Mouse (Mus musculus): ENCODE results near the gene Epha6. TPM values are rescaled to one million over a fixed set of nuclear protein-coding genes. Genes with fewer than 3 reads are reported as not detected.

Epha6 gene
- polyA plus RNA-seq, 1 experiment, result not detected

GRCm38 (mm10) chr16:60585322-60585721, 20.0 kb downstream of the Epha6 start:
- no peaks in the 10 kb centered on the region for H3K36me3 ChIP-seq (ENCODE audit: control insufficient read depth, insufficient read depth)
- H3K79me2 ChIP-seq (ENCODE audit: control insufficient read depth, insufficient read depth), result no peaks in the 10 kb centered on the region
- no peak for TF ChIP-seq CTCF (IDR thresholded peaks at IDR 0.05; ENCODE audit: control insufficient read depth, insufficient read depth, insufficient read length)
- TF ChIP-seq MAX (IDR thresholded peaks at IDR 0.05), result no peak
- no peak for TF ChIP-seq FOSL1 (IDR thresholded peaks at IDR 0.05; ENCODE audit: insufficient read depth, low read length, poor library complexity, severe bottlenecking)
- TF ChIP-seq MYOD1 (IDR thresholded peaks at IDR 0.05; ENCODE audit: control insufficient read depth, insufficient read length, low read depth), result no peak
- H3K27me3 ChIP-seq (ENCODE audit: control insufficient read depth, insufficient read depth, insufficient read length), result no peaks in the 10 kb centered on the region
- no peaks in the 10 kb centered on the region for H3K79me3 ChIP-seq (ENCODE audit: low read depth)
- no peak overlapping the region for H3ac ChIP-seq (ENCODE audit: control insufficient read depth, insufficient read length, low read depth)
- no peak overlapping the region for H3K4me3 ChIP-seq (ENCODE audit: insufficient read depth, poor library complexity, severe bottlenecking)

GRCm38 (mm10) chr16:60584695-60585094, 20.6 kb downstream of the Epha6 start:
- no peaks in the 10 kb centered on the region for H3K79me3 ChIP-seq (ENCODE audit: low read depth)
- no peak overlapping the region for H3K4me3 ChIP-seq (ENCODE audit: insufficient read depth, poor library complexity, severe bottlenecking)
- no peaks in the 10 kb centered on the region for H3K79me2 ChIP-seq (ENCODE audit: control insufficient read depth, insufficient read depth)
- H3K36me3 ChIP-seq (ENCODE audit: control insufficient read depth, insufficient read depth), result no peaks in the 10 kb centered on the region
- no peak overlapping the region for H3ac ChIP-seq (ENCODE audit: control insufficient read depth, insufficient read length, low read depth)
- no peak for TF ChIP-seq FOSL1 (IDR thresholded peaks at IDR 0.05; ENCODE audit: insufficient read depth, low read length, poor library complexity, severe bottlenecking)
- H3K27me3 ChIP-seq (ENCODE audit: control insufficient read depth, insufficient read depth, insufficient read length), result no peaks in the 10 kb centered on the region

DNA sequence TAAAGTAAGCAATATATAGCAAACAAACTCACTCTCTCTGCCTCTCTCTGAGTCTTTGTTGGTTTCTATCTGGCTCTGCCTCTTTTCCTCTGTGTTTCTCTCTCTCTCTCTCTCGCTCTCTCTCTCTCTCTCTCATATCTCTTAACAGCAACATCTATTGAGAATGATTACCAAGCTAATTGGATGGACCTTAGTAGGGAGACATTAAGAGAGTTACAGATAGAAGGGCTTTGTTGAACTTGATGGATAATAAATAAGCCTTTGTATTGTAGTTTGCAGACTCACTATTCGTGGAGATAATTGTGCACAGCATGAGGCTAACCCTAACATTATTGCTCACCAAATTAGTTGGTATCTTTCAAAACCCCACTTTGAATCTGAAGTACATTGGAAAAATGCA, 34.8 kb downstream of the Epha6 start:
- no peaks in the 10 kb centered on the region for H3K79me2 ChIP-seq (ENCODE audit: control insufficient read depth, insufficient read depth)
- TF ChIP-seq MYOD1 (IDR thresholded peaks at IDR 0.05; ENCODE audit: control insufficient read depth, insufficient read length, low read depth) (no peak), MAX (IDR thresholded peaks at IDR 0.05) (no peak), MYOG (IDR thresholded peaks at IDR 0.05; ENCODE audit: control insufficient read depth, extremely low read depth, insufficient read length) (no peak), CEBPB (IDR thresholded peaks at IDR 0.05; ENCODE audit: low read depth) (no peak), FOSL1 (IDR thresholded peaks at IDR 0.05; ENCODE audit: insufficient read depth, low read length, poor library complexity, severe bottlenecking) (no peak), CTCF (IDR thresholded peaks at IDR 0.05; ENCODE audit: control insufficient read depth, insufficient read depth, insufficient read length) (no peak), USF1 (IDR thresholded peaks at IDR 0.05; ENCODE audit: low read depth) (no peak)
- H3K79me3 ChIP-seq (ENCODE audit: low read depth), result no peaks in the 10 kb centered on the region
- no peak overlapping the region for H3ac ChIP-seq (ENCODE audit: control insufficient read depth, insufficient read length, low read depth)
- no peaks in the 10 kb centered on the region for H3K36me3 ChIP-seq (ENCODE audit: control insufficient read depth, insufficient read depth)
- no peaks in the 10 kb centered on the region for H3K27me3 ChIP-seq (ENCODE audit: control insufficient read depth, insufficient read depth, insufficient read length)
- no peak overlapping the region for H3K4me3 ChIP-seq (ENCODE audit: insufficient read depth, poor library complexity, severe bottlenecking)

GRCm38 (mm10) chr16:60544385-60544784, 60.9 kb downstream of the Epha6 start:
- no peak for TF ChIP-seq MYOD1 (IDR thresholded peaks at IDR 0.05; ENCODE audit: control insufficient read depth, insufficient read length, low read depth)
- no peak for TF ChIP-seq CEBPB (IDR thresholded peaks at IDR 0.05; ENCODE audit: low read depth)
- no peak for TF ChIP-seq USF1 (IDR thresholded peaks at IDR 0.05; ENCODE audit: low read depth)
- TF ChIP-seq MAX (IDR thresholded peaks at IDR 0.05), result no peak

GRCm38 (mm10) chr16:60538233-60538632, 67.1 kb downstream of the Epha6 start:
- Histone ChIP-seq H3K4me3 (ENCODE audit: insufficient read depth, poor library complexity, severe bottlenecking) (no peak overlapping the region), H3K79me3 (ENCODE audit: low read depth) (no peaks in the 10 kb centered on the region), H3K27me3 (ENCODE audit: control insufficient read depth, insufficient read depth, insufficient read length) (no peaks in the 10 kb centered on the region), H3K79me2 (ENCODE audit: control insufficient read depth, insufficient read depth) (no peaks in the 10 kb centered on the region), H3K36me3 (ENCODE audit: control insufficient read depth, insufficient read depth) (no peaks in the 10 kb centered on the region), H3ac (ENCODE audit: control insufficient read depth, insufficient read length, low read depth) (no peak overlapping the region)
- no peak for TF ChIP-seq FOSL1 (IDR thresholded peaks at IDR 0.05; ENCODE audit: insufficient read depth, low read length, poor library complexity, severe bottlenecking)
- TF ChIP-seq USF1 (IDR thresholded peaks at IDR 0.05; ENCODE audit: low read depth), result no peak
- no peak for TF ChIP-seq MYOG (IDR thresholded peaks at IDR 0.05; ENCODE audit: control insufficient read depth, extremely low read depth, insufficient read length)
- TF ChIP-seq CEBPB (IDR thresholded peaks at IDR 0.05; ENCODE audit: low read depth), result no peak
- TF ChIP-seq CTCF (IDR thresholded peaks at IDR 0.05; ENCODE audit: control insufficient read depth, insufficient read depth, insufficient read length), result no peak
- no peak for TF ChIP-seq MYOD1 (IDR thresholded peaks at IDR 0.05; ENCODE audit: control insufficient read depth, insufficient read length, low read depth)
- no peak for TF ChIP-seq MAX (IDR thresholded peaks at IDR 0.05)

More at GRCm38 (mm10) chr16:60544385-60544784, 60.9 kb downstream of the Epha6 start:
- H3K36me3 ChIP-seq (ENCODE audit: control insufficient read depth, insufficient read depth), result no peaks in the 10 kb centered on the region
- H3K27me3 ChIP-seq (ENCODE audit: control insufficient read depth, insufficient read depth, insufficient read length), result no peaks in the 10 kb centered on the region
- H3K4me3 ChIP-seq (ENCODE audit: insufficient read depth, poor library complexity, severe bottlenecking), result no peak overlapping the region
- H3K79me3 ChIP-seq (ENCODE audit: low read depth), result no peaks in the 10 kb centered on the region
- H3ac ChIP-seq (ENCODE audit: control insufficient read depth, insufficient read length, low read depth), result no peak overlapping the region
- H3K79me2 ChIP-seq (ENCODE audit: control insufficient read depth, insufficient read depth), result no peaks in the 10 kb centered on the region

- H3K79me2 ChIP-seq (ENCODE audit: control insufficient read depth, insufficient read depth), result no peaks in the 10 kb centered on the region
- no peaks in the 10 kb centered on the region for H3K79me3 ChIP-seq (ENCODE audit: low read depth)
- no peak for TF ChIP-seq FOSL1 (IDR thresholded peaks at IDR 0.05; ENCODE audit: insufficient read depth, low read length, poor library complexity, severe bottlenecking)
- no peak for TF ChIP-seq USF1 (IDR thresholded peaks at IDR 0.05; ENCODE audit: low read depth)
- no peak for TF ChIP-seq CEBPB (IDR thresholded peaks at IDR 0.05; ENCODE audit: low read depth)
- TF ChIP-seq MYOD1 (IDR thresholded peaks at IDR 0.05; ENCODE audit: control insufficient read depth, insufficient read length, low read depth), result no peak
- no peak for TF ChIP-seq CTCF (IDR thresholded peaks at IDR 0.05; ENCODE audit: control insufficient read depth, insufficient read depth, insufficient read length)
- TF ChIP-seq MAX (IDR thresholded peaks at IDR 0.05), result no peak
- TF ChIP-seq MYOG (IDR thresholded peaks at IDR 0.05; ENCODE audit: control insufficient read depth, extremely low read depth, insufficient read length), result no peak
- no peak overlapping the region for H3ac ChIP-seq (ENCODE audit: control insufficient read depth, insufficient read length, low read depth)
- H3K36me3 ChIP-seq (ENCODE audit: control insufficient read depth, insufficient read depth), result no peaks in the 10 kb centered on the region
- no peaks in the 10 kb centered on the region for H3K27me3 ChIP-seq (ENCODE audit: control insufficient read depth, insufficient read depth, insufficient read length)
- H3K4me3 ChIP-seq (ENCODE audit: insufficient read depth, poor library complexity, severe bottlenecking), result no peak overlapping the region
Measured at GRCm38 (mm10) chr16:60509707-60510106, 95.6 kb downstream of the Epha6 start.

Measured in C2C12 (cell line).